Mouse (Mus musculus): ENCODE results near the gene B3galt5.

Gene B3galt5

DNA sequence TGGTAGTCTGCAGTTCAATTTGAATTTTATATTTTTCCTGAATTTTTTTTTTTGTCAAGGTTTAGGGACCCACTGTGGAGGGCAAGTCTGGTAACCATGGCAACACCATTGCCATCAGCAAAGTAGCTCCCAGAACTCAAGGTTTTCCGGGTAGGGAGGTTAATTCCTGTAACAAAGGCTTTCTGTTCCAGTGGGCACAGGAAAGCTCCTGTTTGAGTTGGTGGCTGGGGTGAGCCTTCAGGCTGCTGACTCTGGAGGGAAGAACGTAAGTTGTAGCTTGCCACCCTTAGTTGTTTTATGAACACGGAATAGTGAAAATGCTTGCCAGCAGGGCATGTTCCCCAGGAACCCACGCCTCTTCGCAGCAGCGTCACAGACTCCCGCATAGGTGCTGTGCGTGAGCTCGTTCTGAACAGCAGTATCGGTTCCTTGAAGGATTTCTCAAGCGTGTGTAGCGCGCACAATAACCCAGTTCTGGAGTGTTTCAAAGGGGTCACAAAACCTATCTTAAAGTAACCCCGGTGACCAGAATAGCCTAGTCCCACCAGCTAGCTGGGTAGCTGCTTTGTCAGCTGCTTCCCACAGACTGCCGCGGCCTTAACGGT, at the start of gene B3galt5:
Gene B3galt5, plus strand, starts transcription at position 436 of the 605 bp plus-strand sequence.
- DNase-seq = no peak

DNA sequence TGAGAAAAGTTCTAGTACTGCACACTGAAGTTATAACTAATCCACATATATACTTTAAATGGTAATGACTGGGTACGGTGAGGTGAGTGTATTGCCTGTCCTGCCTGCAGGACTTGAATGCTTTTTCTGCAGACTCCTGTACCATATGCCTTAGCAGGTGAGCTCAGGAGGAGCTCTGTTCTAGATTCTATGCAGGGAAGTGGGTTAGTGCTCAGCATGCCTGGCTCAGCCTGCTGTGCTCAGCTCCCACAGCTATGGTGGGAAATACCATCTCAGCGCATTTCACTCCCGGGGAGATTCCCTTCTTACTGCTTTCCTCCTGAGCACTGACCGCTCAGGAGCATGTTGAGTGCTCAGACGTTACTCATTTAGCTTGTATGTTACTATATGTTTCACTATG, 48.0 kb upstream of the B3galt5 start:
- no peak for DNase-seq

DNA sequence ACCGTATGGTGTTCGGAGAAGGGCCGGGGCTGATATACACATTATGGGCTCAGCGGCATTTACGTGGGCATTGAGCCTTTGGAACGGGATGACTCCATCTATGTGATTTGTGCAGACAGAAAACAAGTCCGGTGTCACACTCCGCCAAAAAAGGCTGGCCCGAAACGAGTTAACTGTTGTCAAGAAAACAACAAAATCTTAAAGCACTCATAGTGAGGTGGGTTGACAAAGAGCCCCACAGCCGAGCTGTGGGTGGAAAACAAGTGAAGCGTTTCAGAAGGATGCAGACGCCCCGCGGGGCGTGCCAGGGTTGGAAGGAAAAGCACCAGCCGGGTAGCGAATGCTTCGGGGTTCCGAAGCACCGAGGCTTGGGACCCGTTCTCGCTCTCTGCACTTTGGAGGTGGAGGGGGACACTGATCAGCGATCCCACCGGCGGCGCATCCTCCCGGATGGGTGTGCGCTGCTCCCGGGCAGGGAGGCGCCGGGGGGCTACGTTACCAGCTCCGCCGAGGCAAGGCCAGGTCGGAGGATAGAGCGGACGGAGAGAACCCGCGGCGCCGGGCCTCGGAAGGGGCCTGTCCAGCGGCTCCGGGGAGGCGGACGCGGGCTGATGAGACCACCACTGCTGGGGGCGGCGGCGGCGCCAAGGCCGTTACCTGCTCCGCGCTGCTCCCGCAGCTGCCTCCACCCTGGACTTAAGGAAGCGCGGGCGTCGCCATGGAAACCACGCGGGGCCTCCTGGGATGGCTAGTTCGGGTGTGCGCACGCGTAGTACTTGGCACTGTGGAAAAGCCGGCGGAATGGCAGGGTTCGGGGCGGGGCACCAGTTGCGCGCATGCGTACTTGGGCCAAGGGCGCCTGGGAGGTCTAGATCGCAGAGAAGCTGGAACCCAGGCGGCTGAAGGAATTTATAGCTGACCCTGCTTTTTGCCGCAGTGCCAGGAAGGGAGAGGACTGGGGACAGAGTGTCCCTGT, 43.8 kb upstream of the B3galt5 start, which contains the start of gene Lca5l:
Gene Lca5l, minus strand, starts transcription at position 741 of the 976 bp plus-strand sequence.
- DNase-seq = peak; percentile 99

GRCm38 (mm10) chr16:96199913-96200701, 35.5 kb upstream of the B3galt5 start, which contains the start of gene Sh3bgr:
TSS of gene Sh3bgr (plus strand) at chr16:96200450.
- DNase-seq = peak; percentile 69

- DNase-seq = no peak
These were observed 34.9 kb upstream of the B3galt5 start for GRCm38 (mm10) chr16:96200702-96201028.

DNA sequence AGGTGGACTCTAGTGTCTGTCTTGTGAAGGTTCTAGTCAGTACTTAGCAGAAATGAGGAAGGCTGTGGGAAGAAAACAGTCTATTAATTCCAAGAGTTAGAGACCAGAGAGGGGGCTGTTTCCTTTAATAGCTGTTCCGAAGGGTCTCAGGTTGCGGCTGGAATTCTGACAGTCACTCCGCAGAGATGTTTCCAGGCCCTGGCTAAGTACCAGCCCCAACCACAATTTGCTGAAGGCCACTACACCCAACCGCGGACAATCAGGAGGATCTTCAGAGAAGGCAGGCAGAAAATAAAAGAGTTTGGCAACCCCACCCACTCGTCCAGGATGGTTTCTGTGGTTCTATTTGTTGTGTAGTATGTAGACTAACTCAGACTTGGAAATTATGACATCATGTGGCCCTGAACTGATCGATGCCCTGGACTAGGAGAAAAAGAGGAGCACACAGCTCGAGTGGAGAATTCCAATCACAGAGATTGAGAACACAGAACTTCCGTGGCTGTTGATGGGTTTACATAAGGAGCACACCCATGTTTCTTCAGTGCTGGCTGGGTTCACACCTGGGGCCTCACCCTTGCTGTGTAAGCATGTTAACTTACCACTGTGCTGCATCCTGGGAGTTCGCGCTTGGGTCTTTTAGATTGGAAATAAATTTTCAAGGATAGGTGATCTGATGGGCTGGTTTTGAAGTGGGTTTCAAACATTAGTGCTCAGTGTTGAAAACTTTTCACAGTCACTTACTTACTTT, 33.9 kb upstream of the B3galt5 start:
- DNase-seq = no peak

DNA sequence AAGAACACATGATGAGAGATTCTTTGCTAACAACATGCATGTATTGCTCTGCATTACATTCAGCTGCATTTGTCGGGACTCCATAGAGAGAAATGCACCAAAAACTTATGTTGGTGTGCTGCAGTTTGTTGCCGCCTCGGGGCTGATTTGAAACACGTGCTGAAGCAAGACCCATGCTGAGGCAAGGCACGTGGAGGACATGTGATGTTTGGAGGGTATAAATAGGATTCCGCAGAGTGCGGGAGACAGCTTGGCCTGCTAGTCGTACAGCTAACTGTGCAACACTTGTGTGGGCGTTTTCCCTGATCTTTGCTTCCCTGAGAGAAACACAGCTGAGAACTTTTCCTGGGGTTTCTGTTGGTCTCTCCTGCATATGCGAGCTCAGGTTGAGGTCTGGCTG, 25.8 kb upstream of the B3galt5 start:
- no peak for DNase-seq

GRCm38 (mm10) chr16:96210856-96211255, 24.7 kb upstream of the B3galt5 start:
- DNase-seq = no peak

- no peak for DNase-seq
These were observed 22.6 kb upstream of the B3galt5 start for GRCm38 (mm10) chr16:96213027-96213426.

- DNase-seq = no peak
These were observed 14.1 kb upstream of the B3galt5 start for GRCm38 (mm10) chr16:96221491-96221890.

GRCm38 (mm10) chr16:96221959-96222358, 13.6 kb upstream of the B3galt5 start:
- DNase-seq = no peak

- DNase-seq = no peak
These were observed 13.1 kb upstream of the B3galt5 start for GRCm38 (mm10) chr16:96222452-96222851.

DNA sequence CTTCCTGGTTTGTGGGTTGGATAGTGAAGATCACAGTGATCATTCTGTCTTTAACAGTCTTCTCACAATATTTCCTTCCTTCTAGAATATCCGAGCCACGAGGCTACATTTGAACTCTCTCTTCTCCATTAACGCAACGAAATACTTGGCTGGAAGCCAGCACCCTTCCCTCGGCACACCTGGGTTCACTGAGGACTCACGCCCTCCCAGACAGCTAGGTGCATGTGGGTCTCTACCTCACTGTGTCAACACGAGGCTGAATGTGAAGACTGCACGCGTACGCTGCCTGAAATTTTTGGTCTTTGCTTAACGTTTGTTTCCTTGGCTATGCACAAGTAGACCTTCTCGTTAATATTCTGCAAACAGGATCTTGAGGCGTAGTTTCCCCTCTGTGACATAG, 7.2 kb upstream of the B3galt5 start:
- DNase-seq = no peak

DNA sequence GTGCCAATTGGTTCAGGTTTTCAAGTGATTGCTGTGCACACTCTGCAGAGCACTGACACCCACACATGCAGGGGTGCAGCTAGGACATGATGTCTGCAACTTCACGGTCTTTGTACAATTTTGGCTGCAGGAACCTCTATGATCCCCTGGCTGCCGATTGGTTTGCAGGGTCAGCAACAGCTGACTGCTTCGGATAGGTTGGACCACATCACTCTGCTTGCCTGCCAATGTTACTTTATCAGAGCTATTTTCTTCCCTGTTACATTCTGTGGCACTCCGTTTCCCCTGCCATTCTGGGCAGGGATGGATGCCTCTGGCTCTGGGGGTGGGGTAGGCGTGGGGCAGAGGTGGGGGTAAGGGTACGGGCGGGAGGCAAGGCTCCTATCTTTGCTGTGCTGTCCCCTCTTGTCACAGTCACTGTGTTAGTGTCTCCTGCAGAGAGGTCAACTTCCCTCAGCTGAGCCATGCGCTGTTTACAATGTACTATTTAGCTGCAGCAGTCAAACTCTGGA, 6.5 kb upstream of the B3galt5 start:
- no peak for DNase-seq

- peak; percentile 61 to 78 for DNase-seq
These were observed 5.2 kb upstream of the B3galt5 start for GRCm38 (mm10) chr16:96230411-96230810.

- no peak for DNase-seq
These were observed 4.3 kb upstream of the B3galt5 start for GRCm38 (mm10) chr16:96231251-96231650.

DNA sequence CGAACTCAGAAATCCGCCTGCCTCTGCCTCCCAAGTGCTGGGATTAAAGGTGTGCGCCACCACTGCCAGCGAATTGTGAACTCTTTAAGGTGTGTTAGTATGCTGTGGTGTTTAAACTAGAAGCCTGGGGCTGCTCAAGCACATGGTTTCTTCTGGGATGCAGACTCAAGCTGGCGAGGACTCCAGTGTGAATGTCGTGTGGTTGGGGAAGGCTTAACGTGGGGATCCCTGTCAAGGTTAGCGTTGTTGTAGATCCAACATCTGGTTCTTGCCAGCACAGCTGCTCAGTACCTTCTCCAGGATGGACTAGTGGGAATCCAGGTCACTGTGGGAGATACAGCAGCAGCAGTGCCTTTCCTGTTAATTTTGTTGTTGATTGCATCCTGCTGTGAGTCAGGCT, 3.6 kb upstream of the B3galt5 start:
- DNase-seq = no peak

- no peak for DNase-seq
These were observed 1.6 kb upstream of the B3galt5 start for GRCm38 (mm10) chr16:96233996-96234395.

DNA sequence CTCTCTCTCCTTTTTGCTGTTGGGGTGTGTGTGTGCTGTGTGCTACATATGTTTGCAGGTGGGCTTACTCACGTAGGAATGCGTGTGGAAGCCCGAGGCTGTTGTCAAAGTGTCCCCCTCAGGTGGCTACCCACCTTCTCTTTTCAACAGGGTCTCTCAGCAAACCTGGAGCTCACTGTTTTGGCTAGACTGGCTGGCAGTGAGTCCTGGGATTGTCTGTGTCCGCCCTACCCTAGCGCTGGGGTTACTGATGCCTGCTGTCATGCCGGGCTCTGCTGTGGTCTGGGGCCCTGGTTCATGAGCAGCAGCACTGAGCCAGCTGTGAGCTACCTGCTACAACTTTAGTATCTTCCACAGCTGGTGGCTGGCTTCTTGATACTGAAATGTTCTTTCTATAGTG, 8.9 kb downstream of the B3galt5 start:
- DNase-seq = no peak

- no peak for DNase-seq
These were observed 14.0 kb downstream of the B3galt5 start for GRCm38 (mm10) chr16:96249635-96250034.

DNA sequence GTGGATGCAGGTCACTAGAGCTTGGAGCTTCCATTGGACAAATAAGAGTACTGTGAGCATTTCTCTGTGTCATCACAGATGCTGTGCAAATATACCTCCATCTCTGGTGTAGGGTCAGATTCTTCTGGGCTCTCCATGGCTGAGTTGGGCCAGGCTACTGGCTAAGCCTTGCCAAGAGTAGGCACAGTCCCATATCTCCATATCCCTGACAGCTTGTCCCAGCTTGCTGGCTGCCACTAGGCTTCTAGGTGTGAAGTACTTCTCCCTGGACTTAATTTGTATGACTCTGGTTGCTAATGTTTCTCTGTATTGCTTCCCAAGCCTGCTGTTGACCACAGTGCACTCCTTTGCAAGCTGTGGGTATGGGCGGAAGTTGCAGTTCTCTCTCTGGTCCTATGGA, 16.5 kb downstream of the B3galt5 start:
- no peak for DNase-seq

DNA sequence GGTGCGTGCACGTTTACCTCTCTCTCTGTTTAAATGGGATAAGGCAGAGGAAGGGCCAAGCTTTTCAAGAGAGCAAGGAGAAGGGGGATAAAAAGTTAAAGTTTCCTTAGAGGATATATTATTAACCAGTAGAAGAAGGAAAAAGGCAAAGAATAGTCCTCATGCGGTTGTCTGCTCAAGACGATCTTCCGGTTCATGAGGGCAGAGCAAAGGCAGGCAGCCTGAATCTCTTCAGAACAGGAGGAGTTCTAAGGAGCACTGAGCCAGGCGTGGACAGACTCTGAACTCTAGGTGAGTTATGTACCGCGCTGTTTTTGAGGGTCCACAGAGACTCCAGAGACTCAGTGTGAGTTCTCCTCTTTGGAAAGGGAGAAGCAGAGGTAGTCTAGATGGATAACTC, 22.8 kb downstream of the B3galt5 start:
- peak; percentile 58 to 60 for DNase-seq

Measured in kidney, adult 8-10 months (tissue).